Mouse (Mus musculus) CH12.LX (cell line): Measurements from ENCODE around the gene Mctp2. TPM values are rescaled to one million over a fixed set of nuclear protein-coding genes. Genes with fewer than 3 reads are reported as not detected.

Source experiments
- DNase-seq: peaks from one replicate; pipeline ENCODE4 v3.0.0-alpha.2; 2013; ENCODE audit errors: extremely low read depth
- H3K27ac ChIP-seq: 2 replicates; pipeline ENCODE4 v1.5.1; 2012; ENCODE audit warnings: low read depth, mild to moderate bottlenecking, control low read depth, moderate library complexity; ENCODE audit not compliant: insufficient read depth
- H3K27me3 ChIP-seq: replicated peaks from 2 replicates; pipeline ENCODE3; 2012; ENCODE audit warnings: inconsistent platforms
- H3K36me3 ChIP-seq, 2 experiments: replicated peaks in 1 of 2; 2 replicates each; pipeline versions ENCODE3 to v1.6.1; 2012; ENCODE audit warnings: inconsistent platforms in 1 of 2, low read length in 1 of 2, mild to moderate bottlenecking in 1 of 2, mixed read lengths in 1 of 2, moderate library complexity in 1 of 2; ENCODE audit not compliant: control insufficient read depth in 1 of 2, insufficient read depth in 1 of 2
- H3K4me1 ChIP-seq, 2 experiments: 2 replicates each; pipeline ENCODE4 v1.6.1; 2012; ENCODE audit warnings: inconsistent platforms in 1 of 2, moderate library complexity in 1 of 2; ENCODE audit not compliant: insufficient read depth in 2 of 2, control insufficient read depth in 1 of 2
- H3K4me2 ChIP-seq: 2 replicates; pipeline ENCODE4 v1.6.1; 2012; ENCODE audit warnings: low read depth, mild to moderate bottlenecking, control low read depth; ENCODE audit not compliant: poor library complexity, insufficient read depth, severe bottlenecking
- H3K4me3 ChIP-seq, 3 experiments: fragments of 150-350 bp in 1 of 3; sonication (generic) in 1 of 3; replicated peaks in 1 of 3; 2 replicates each; pipeline versions ENCODE3 to v1.5.1; 2011 to 2012; ENCODE audit warnings: low read depth in 2 of 3, low read length in 2 of 3, mild to moderate bottlenecking in 2 of 3, moderate library complexity in 2 of 3, control low read depth in 1 of 3, improper control_type of control experiment in 1 of 3, inconsistent platforms in 1 of 3, mixed read lengths in 1 of 3; ENCODE audit not compliant: poor library complexity in 1 of 3
- H3K79me2 ChIP-seq: replicated peaks from 2 replicates; pipeline ENCODE4 v1.6.1; 2012; ENCODE audit warnings: mild to moderate bottlenecking, moderate library complexity; ENCODE audit not compliant: control insufficient read depth, poor library complexity, insufficient read depth, severe bottlenecking; ENCODE audit errors: extremely low read depth
- H3K9ac ChIP-seq: 2 replicates; pipeline ENCODE4 v1.6.1; 2012; ENCODE audit warnings: low read depth, mild to moderate bottlenecking, control low read depth, moderate library complexity; ENCODE audit not compliant: insufficient read depth
- H3K9me3 ChIP-seq: replicated peaks from 2 replicates; pipeline ENCODE3; 2012; ENCODE audit warnings: low read length, inconsistent platforms, mixed read lengths
- CHD1 ChIP-seq: IDR thresholded peaks from 2 replicates; pipeline ENCODE4 v1.6.1; 2012; ENCODE audit warnings: low read depth, low read length, improper control_type of control experiment, inconsistent platforms
- CHD2 ChIP-seq: IDR thresholded peaks from 2 replicates; pipeline ENCODE4 v1.6.1; 2011; ENCODE audit warnings: low read length, improper control_type of control experiment
- E2F4 ChIP-seq: IDR thresholded peaks from 2 replicates; pipeline ENCODE4 v1.6.1; 2011; ENCODE audit warnings: low read depth, low read length, improper control_type of control experiment; ENCODE audit not compliant: insufficient replicate concordance
- ELF1 ChIP-seq: IDR thresholded peaks from 2 replicates; pipeline ENCODE4 v1.6.1; 2014; ENCODE audit warnings: low read depth, mild to moderate bottlenecking, inconsistent platforms, low read length, improper control_type of control experiment
- EP300 ChIP-seq: IDR thresholded peaks from 2 replicates; pipeline ENCODE4 v1.6.1; 2011; ENCODE audit warnings: low read length, improper control_type of control experiment
- ETS1 ChIP-seq: conservative IDR thresholded peaks from 2 replicates; pipeline ENCODE4 v1.6.1; 2012; ENCODE audit warnings: low read depth, mild to moderate bottlenecking, inconsistent platforms, low read length, improper control_type of control experiment, moderate library complexity
- GABPA ChIP-seq: IDR thresholded peaks from 2 replicates; pipeline ENCODE4 v1.6.1; 2012; ENCODE audit warnings: low read depth, low read length, improper control_type of control experiment, inconsistent platforms; ENCODE audit not compliant: insufficient replicate concordance
- HCFC1 ChIP-seq: IDR thresholded peaks from 2 replicates; pipeline ENCODE4 v1.6.1; 2012; ENCODE audit warnings: low read depth, mild to moderate bottlenecking, inconsistent platforms, low read length, improper control_type of control experiment
- IRF4 ChIP-seq: IDR thresholded peaks from 2 replicates; pipeline ENCODE4 v1.6.1; 2014; ENCODE audit warnings: low read depth, mild to moderate bottlenecking, inconsistent platforms, low read length, improper control_type of control experiment
- KAT2A ChIP-seq: IDR thresholded peaks from 2 replicates; pipeline ENCODE4 v1.6.1; 2012; ENCODE audit warnings: low read length, improper control_type of control experiment, inconsistent platforms; ENCODE audit not compliant: insufficient replicate concordance
- MAFK ChIP-seq: IDR thresholded peaks from 2 replicates; pipeline ENCODE4 v1.6.1; 2011; ENCODE audit warnings: low read length, improper control_type of control experiment; ENCODE audit not compliant: insufficient replicate concordance
- MAX ChIP-seq: IDR thresholded peaks from 2 replicates; pipeline ENCODE4 v1.6.1; 2011; ENCODE audit warnings: low read length, improper control_type of control experiment
- MAZ ChIP-seq: IDR thresholded peaks from 2 replicates; pipeline ENCODE4 v1.6.1; 2012; ENCODE audit warnings: low read depth, mild to moderate bottlenecking, inconsistent platforms, low read length, improper control_type of control experiment, moderate library complexity
- MEF2A ChIP-seq: IDR thresholded peaks from 2 replicates; pipeline ENCODE4 v1.6.1; 2014; ENCODE audit warnings: low read depth, mild to moderate bottlenecking, inconsistent platforms, low read length, improper control_type of control experiment, borderline replicate concordance
- MYC ChIP-seq: IDR thresholded peaks from 2 replicates; pipeline ENCODE4 v1.6.1; 2011; ENCODE audit warnings: low read depth, mild to moderate bottlenecking, improper control_type of control experiment, low read length
- NELFE ChIP-seq: IDR thresholded peaks from 2 replicates; pipeline ENCODE4 v1.6.1; 2011; ENCODE audit warnings: low read depth, low read length, improper control_type of control experiment
- NRF1 ChIP-seq: IDR thresholded peaks from 2 replicates; pipeline ENCODE4 v1.6.1; 2014; ENCODE audit warnings: low read depth, mild to moderate bottlenecking, inconsistent platforms, low read length, improper control_type of control experiment, moderate library complexity
- POLR2A ChIP-seq: IDR thresholded peaks from 2 replicates; pipeline ENCODE4 v1.6.1; 2011; ENCODE audit warnings: low read depth, mild to moderate bottlenecking, improper control_type of control experiment, low read length
- POLR2AphosphoS2 ChIP-seq: IDR thresholded peaks from 2 replicates; pipeline ENCODE4 v1.6.1; 2011; ENCODE audit warnings: low read depth, low read length, improper control_type of control experiment
- RCOR1 ChIP-seq: conservative IDR thresholded peaks from 2 replicates; pipeline ENCODE4 v1.6.1; 2012; ENCODE audit warnings: low read depth, mild to moderate bottlenecking, inconsistent platforms, low read length, improper control_type of control experiment
- SMC3 ChIP-seq: IDR thresholded peaks from 2 replicates; pipeline ENCODE4 v1.6.1; 2011; ENCODE audit warnings: low read depth, low read length, improper control_type of control experiment
- TBP ChIP-seq: conservative IDR thresholded peaks from 2 replicates; pipeline ENCODE4 v1.6.1; 2011; ENCODE audit warnings: low read depth, low read length, improper control_type of control experiment
- UBTF ChIP-seq: IDR thresholded peaks from 2 replicates; pipeline ENCODE4 v1.6.1; 2012; ENCODE audit warnings: low read depth, mild to moderate bottlenecking, inconsistent platforms, low read length, improper control_type of control experiment, moderate library complexity
- USF1 ChIP-seq: IDR thresholded peaks from 2 replicates; pipeline ENCODE4 v1.6.1; 2014; ENCODE audit warnings: low read depth, mild to moderate bottlenecking, inconsistent platforms, low read length, improper control_type of control experiment
- USF2 ChIP-seq: conservative IDR thresholded peaks from 2 replicates; pipeline ENCODE4 v1.6.1; 2011; ENCODE audit warnings: low read depth, low read length, improper control_type of control experiment
- ZC3H11A ChIP-seq: IDR thresholded peaks from 2 replicates; pipeline ENCODE4 v1.6.1; 2012; ENCODE audit warnings: low read depth, mild to moderate bottlenecking, inconsistent platforms, low read length, improper control_type of control experiment
- ZKSCAN1 ChIP-seq: IDR thresholded peaks from 2 replicates; pipeline ENCODE4 v1.6.1; 2012; ENCODE audit warnings: low read depth, inconsistent platforms, low read length, improper control_type of control experiment, borderline replicate concordance
- ZMIZ1 ChIP-seq: IDR thresholded peaks from 2 replicates; pipeline ENCODE4 v1.6.1; 2012; ENCODE audit warnings: low read depth, mild to moderate bottlenecking, inconsistent platforms, low read length, improper control_type of control experiment
- ZNF384 ChIP-seq: IDR thresholded peaks from 2 replicates; pipeline ENCODE4 v1.6.1; 2012; ENCODE audit warnings: low read depth, low read length, improper control_type of control experiment, inconsistent platforms
- dilution Hi-C: fragments of 300-500 bp; cut with MboI; formaldehyde crosslinking; loops from 2 replicates; pipeline ENCODE4 v1.14.3; 2020; ENCODE audit warnings: low sequenced_read_pairs; ENCODE audit not compliant: extremely low pct_unique_long_range_greater_than_20kb, extremely low pct_ligation_motif_present
- in situ Hi-C: fragments of 300-500 bp; cut with MboI; formaldehyde crosslinking; loops from 3 replicates; pipeline ENCODE4 v1.14.3; 2019; ENCODE audit warnings: low sequenced_read_pairs, low pct_ligation_motif_present, low pct_unique_long_range_greater_than_20kb, mixed read lengths
- polyA plus RNA-seq: library from polyadenylated mRNA; unstranded; fragments of >175 nt; gene quantifications from 2 replicates; pipeline ENCODE4 v1.2.1, GENCODE M21; 2012; ENCODE audit warnings: low read depth; ENCODE audit not compliant: insufficient read length
- total RNA-seq, 2 experiments: library from RNA; depleted of rRNA; stranded (reverse); fragments of 300-350 nt in 1 of 2; fragments of >200 nt in 1 of 2; gene quantifications; 2 replicates each; pipeline ENCODE4 v1.2.3; 2012 to 2014

Mctp2 gene
- total and polyA plus RNA-seq, 3 experiments, result 0.23 to 0.48 (median 0.38) TPM

DNA sequence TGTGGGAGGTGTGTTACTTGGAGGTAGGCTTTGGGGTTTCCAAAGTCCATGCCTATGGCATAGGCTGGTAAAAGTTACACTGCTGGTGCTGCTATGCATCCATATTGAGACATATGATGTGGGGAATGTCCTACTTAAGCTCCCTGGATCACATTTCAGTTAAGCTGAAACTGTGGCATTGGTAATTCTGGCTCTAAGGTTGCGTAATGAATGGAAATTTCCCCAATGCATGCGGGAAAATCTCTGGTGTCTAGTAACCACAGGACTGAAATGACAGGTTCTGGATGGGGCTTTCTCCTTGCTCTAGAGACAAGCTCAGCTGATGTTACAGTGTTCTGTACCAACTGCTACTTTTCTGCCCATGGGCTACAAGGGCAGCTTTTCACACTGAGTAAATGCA, 240.1 kb downstream of the Mctp2 start:
- no peak for TF ChIP-seq GABPA
- no peak for TF ChIP-seq MAX
- no peak for TF ChIP-seq POLR2A
- no peak for TF ChIP-seq EP300
- TF ChIP-seq MEF2A, result no peak
- TF ChIP-seq E2F4, result no peak
- no peak for TF ChIP-seq UBTF
- no peak for TF ChIP-seq MYC
- TF ChIP-seq ZKSCAN1, result no peak
- TF ChIP-seq KAT2A, result no peak
- TF ChIP-seq NELFE, result no peak
- TF ChIP-seq ZC3H11A, result no peak
- no peak for TF ChIP-seq ZMIZ1
- no peak for TF ChIP-seq MAZ
- no peak for TF ChIP-seq ZNF384
- TF ChIP-seq SMC3, result no peak
- TF ChIP-seq HCFC1, result no peak
- no peak for TF ChIP-seq CHD2
- TF ChIP-seq TBP, result no peak
- TF ChIP-seq CHD1, result no peak
- Histone ChIP-seq H3K27ac (no peak overlapping the region), H3K36me3 (no peaks in the 10 kb centered on the region), H3K4me2 (no peak overlapping the region), H3K79me2 (no peaks in the 10 kb centered on the region), H3K4me1 (no peaks in the 10 kb centered on the region), H3K9ac (no peak overlapping the region), H3K4me3 (no peak overlapping the region), H3K9me3 (no peaks in the 10 kb centered on the region), H3K27me3 (no peaks in the 10 kb centered on the region)
- DNase-seq, result no peak
- in situ Hi-C loops, result no loop called here
- dilution Hi-C loops, result no loop called here

DNA sequence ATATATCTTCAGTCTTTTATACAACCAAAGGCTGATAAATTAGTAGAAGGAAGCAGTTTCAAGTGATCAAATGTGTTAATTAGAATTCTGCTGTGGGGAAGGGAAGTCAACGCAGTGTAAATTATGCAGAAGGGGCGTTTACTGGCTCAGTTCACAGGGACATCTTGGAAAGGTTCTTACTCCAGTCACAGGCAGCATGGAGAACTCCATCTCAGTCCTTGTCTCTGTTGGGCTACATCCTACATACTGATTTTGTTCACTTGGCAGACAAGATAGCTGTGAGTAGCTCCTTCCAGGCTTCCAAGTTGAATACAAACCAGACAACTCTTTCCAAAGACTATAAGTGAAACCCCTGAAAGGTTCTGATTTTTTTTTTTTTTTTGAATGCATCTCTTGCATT, 254.6 kb downstream of the Mctp2 start:
- dilution Hi-C loops, result no loop called here
- Histone ChIP-seq H3K4me1 (no peaks in the 10 kb centered on the region), H3K4me3 (no peak overlapping the region)
- no peak for DNase-seq
- TF ChIP-seq NRF1, result no peak
- no peak for TF ChIP-seq ZNF384
- TF ChIP-seq MAX, result no peak
- no peak for TF ChIP-seq USF2
- TF ChIP-seq EP300, result no peak
- TF ChIP-seq HCFC1, result no peak
- no peak for TF ChIP-seq NELFE
- TF ChIP-seq ETS1, result no peak
- TF ChIP-seq ZKSCAN1, result no peak
- TF ChIP-seq USF1, result no peak
- TF ChIP-seq CHD1, result no peak
- no peak for TF ChIP-seq ELF1
- no peak for TF ChIP-seq SMC3
- no peak for TF ChIP-seq RCOR1
- TF ChIP-seq E2F4, result no peak
- TF ChIP-seq ZMIZ1, result no peak
- no peak for TF ChIP-seq IRF4
- TF ChIP-seq MAFK, result no peak
- TF ChIP-seq POLR2AphosphoS2, result no peak
- no peak for TF ChIP-seq ZC3H11A
- TF ChIP-seq, all 38 proteins: peak for 0
- Histone ChIP-seq H3K9ac (no peak overlapping the region), H3K4me2 (no peak overlapping the region), H3K27ac (no peak overlapping the region), H3K9me3 (no peaks in the 10 kb centered on the region), H3K79me2 (no peaks in the 10 kb centered on the region), H3K36me3 (no peaks in the 10 kb centered on the region), H3K27me3 (no peaks in the 10 kb centered on the region)
- in situ Hi-C loops, result no loop called here
